8 mouse cellular contexts compared by ENCODE assay signal in the genomic region with DNA sequence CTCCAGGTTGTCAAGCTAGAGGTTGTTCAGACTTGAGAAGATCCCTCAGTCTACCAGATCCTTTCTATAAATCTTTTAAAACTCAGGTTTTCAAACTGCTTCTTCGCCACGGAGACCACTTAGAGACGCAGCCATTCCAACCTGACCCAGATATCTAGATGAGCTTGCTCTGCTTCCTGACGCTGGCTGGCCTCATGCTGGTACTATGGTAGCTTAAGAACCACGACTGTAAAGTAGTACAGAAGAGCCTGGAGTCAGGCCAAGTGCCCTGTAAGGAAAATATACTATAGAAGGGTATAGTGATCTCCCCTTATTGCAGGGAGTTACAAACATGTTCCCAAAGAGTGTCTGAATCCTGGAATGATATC. TPM values are rescaled to one million over a fixed set of nuclear protein-coding genes. Genes with fewer than 3 reads are reported as not detected.
DNase-seq lines count a peak whose midpoint lies in the region; ATAC-seq and TF ChIP-seq lines count a peak whose summit lies in the region.

No protein-coding gene starts in this region.

- H3K4me2 ChIP-seq in kidney, embryonic 15.5 days: peak overlapping the region; percentile 95
- peak overlapping the region; percentile 66 for H3K4me2 ChIP-seq in hindbrain, embryonic 11.5 days (replicated peaks; ENCODE audit: low read depth, low read length)
- H3K4me2 ChIP-seq in midbrain, embryonic 13.5 days (replicated peaks): peak overlapping the region; percentile 89

- ATAC-seq in kidney, embryonic 15.5 days (replicated peaks; ENCODE audit: low FRiP score): no peak
- no peak for ATAC-seq in hindbrain, embryonic 11.5 days (ENCODE audit: low FRiP score)
- no peak for ATAC-seq in midbrain, embryonic 13.5 days
- ATAC-seq in CD4-positive, CD25-positive, alpha-beta regulatory T cell, adult 4 months: no peak

- 12% methylated on average over 5 of the region's 5 CpGs for WGBS in kidney, embryonic 15.5 days
- 28% methylated on average over 5 of the region's 5 CpGs for WGBS in bone marrow, adult 2 months
- WGBS in hindbrain, embryonic 11.5 days: 28% methylated on average over 5 of the region's 5 CpGs
- 26% methylated on average over 5 of the region's 5 CpGs for WGBS in midbrain, embryonic 13.5 days

- no peaks in the 10 kb centered on the region for H3K9me3 ChIP-seq in kidney, embryonic 15.5 days (replicated peaks)
- no peaks in the 10 kb centered on the region for H3K9me3 ChIP-seq in hindbrain, embryonic 11.5 days (ENCODE audit: control insufficient read depth, low read length)
- no peaks in the 10 kb centered on the region for H3K9me3 ChIP-seq in midbrain, embryonic 13.5 days

- no peak for DNase-seq in kidney, postnatal 36 days
- DNase-seq in hindbrain, embryonic 11.5 days (ENCODE audit: low spot score): peak; percentile 20
- DNase-seq in urinary bladder, postnatal 14 days (ENCODE audit: low spot score): no peak
- DNase-seq in thymus, postnatal 36 days: no peak

- TF ChIP-seq POLR2A in bone marrow, adult 2 months (IDR thresholded peaks at IDR 0.05; ENCODE audit: borderline replicate concordance, control insufficient read depth, low read depth, low read length): no peak

- peaks cover 29% of the 10 kb centered on the region for H3K4me1 ChIP-seq in kidney, embryonic 15.5 days
- peaks cover 7% of the 10 kb centered on the region for H3K4me1 ChIP-seq in bone marrow, adult 2 months (ENCODE audit: control insufficient read depth, insufficient read depth, low read length)
- H3K4me1 ChIP-seq in hindbrain, embryonic 11.5 days (replicated peaks; ENCODE audit: control insufficient read depth, insufficient read depth, low read length): no peaks in the 10 kb centered on the region
- peaks cover 13% of the 10 kb centered on the region for H3K4me1 ChIP-seq in midbrain, embryonic 13.5 days (replicated peaks)

- peak overlapping the region; percentile 78; the same call in 1 of the 2 replicates for H3K27ac ChIP-seq in kidney, embryonic 15.5 days
- peak overlapping the region; percentile 75 for H3K27ac ChIP-seq in bone marrow, adult 2 months (ENCODE audit: control insufficient read depth, insufficient read depth, low read depth, low read length, poor library complexity)
- no peak overlapping the region for H3K27ac ChIP-seq in hindbrain, embryonic 11.5 days (ENCODE audit: low read depth, low read length)
- H3K27ac ChIP-seq in midbrain, embryonic 13.5 days: no peak overlapping the region

- TF ChIP-seq CTCF in bone marrow, adult 2 months (IDR thresholded peaks at IDR 0.05; ENCODE audit: control insufficient read depth, insufficient read depth, low read length): no peak

- no peaks in the 10 kb centered on the region for H3K27me3 ChIP-seq in kidney, embryonic 15.5 days
- peaks cover 2% of the 10 kb centered on the region for H3K27me3 ChIP-seq in hindbrain, embryonic 11.5 days (ENCODE audit: control insufficient read depth, insufficient read depth, low read length)
- peaks cover 17% of the 10 kb centered on the region for H3K27me3 ChIP-seq in midbrain, embryonic 13.5 days

- peak overlapping the region; percentile 65 for H3K9ac ChIP-seq in kidney, embryonic 15.5 days
- H3K9ac ChIP-seq in hindbrain, embryonic 11.5 days (ENCODE audit: low read depth, low read length): peak overlapping the region; percentile 62
- peak overlapping the region; percentile 75 for H3K9ac ChIP-seq in midbrain, embryonic 13.5 days (replicated peaks)

- peak overlapping the region; percentile 65 for H3K4me3 ChIP-seq in kidney, embryonic 15.5 days (replicated peaks)
- peak overlapping the region; percentile 68 for H3K4me3 ChIP-seq in bone marrow, adult 2 months (replicated peaks; ENCODE audit: control insufficient read depth, low read depth, low read length)
- H3K4me3 ChIP-seq in hindbrain, embryonic 11.5 days (ENCODE audit: low read depth, low read length): peak overlapping the region; percentile 49
- peak overlapping the region; percentile 69 for H3K4me3 ChIP-seq in midbrain, embryonic 13.5 days (replicated peaks)

- H3K36me3 ChIP-seq in kidney, embryonic 15.5 days: no peaks in the 10 kb centered on the region
- no peaks in the 10 kb centered on the region for H3K36me3 ChIP-seq in hindbrain, embryonic 11.5 days (ENCODE audit: control insufficient read depth, insufficient read depth, low read length)
- no peaks in the 10 kb centered on the region for H3K36me3 ChIP-seq in midbrain, embryonic 13.5 days

RNA-seq across cellular contexts. Expression of a gene that starts 0.8 kb away (rescaled TPM):
- 6.2 and 7.6 TPM in 2 replicates for polyA plus RNA-seq in kidney, embryonic 15.5 days (2015; fragmentation: Nextera tagmentation; extraction: Ambion mirVana)
- 4.8 and 6.3 TPM in 2 replicates for polyA plus RNA-seq in bone marrow, adult 2 months (2011; ENCODE audit: insufficient read depth, insufficient read length, low replicate concordance, missing spikeins)
- polyA plus RNA-seq in hindbrain, embryonic 11.5 days (2014; fragmentation: Nextera tagmentation; extraction: Ambion mirVana): 3.2 and 3.5 TPM in 2 replicates
- 3.3 and 3.6 TPM in 2 replicates for polyA plus RNA-seq in midbrain, embryonic 13.5 days (2015; fragmentation: Nextera tagmentation; extraction: Ambion mirVana)
- 10 to 100 TPM in 1 of 2 experiments, 1 to 10 TPM in 1; 8.2 to 11.8 TPM for polyA plus RNA-seq in CD4-positive, CD25-positive, alpha-beta regulatory T cell, adult 4 months (2017; shearing (Covaris generic))

Comparison
In these comparisons a context has a peak if more than half of its experiments do, and no peak if none do; other contexts are left out.
1. H3K27ac ChIP-seq: peak in kidney, embryonic 15.5 days (single experiment) and bone marrow, adult 2 months (single experiment); none in hindbrain, embryonic 11.5 days (single experiment) and midbrain, embryonic 13.5 days (single experiment).
2. Peak in every context shown above with its lines, with median percentiles within 50 percentile points of each other: H3K4me2 ChIP-seq, H3K4me3 ChIP-seq and H3K9ac ChIP-seq.